Mouse (Mus musculus) small intestine, adult 2 months (tissue): ENCODE measurements around the gene Ralgapa2. TPM values are rescaled to one million over a fixed set of nuclear protein-coding genes. Genes with fewer than 3 reads are reported as not detected.

Source experiments
- H3K27ac ChIP-seq: fragments of 200-500 bp; 2 replicates; pipeline ENCODE4 v1.5.1; 2012; ENCODE audit warnings: low read depth, low read length, control low read depth, inconsistent platforms; ENCODE audit not compliant: insufficient read depth
- H3K27me3 ChIP-seq: fragments of 200-500 bp; 2 replicates; pipeline ENCODE4 v1.6.1; 2012; ENCODE audit warnings: mild to moderate bottlenecking, moderate library complexity, low read length, inconsistent platforms; ENCODE audit not compliant: control insufficient read depth, insufficient read depth
- H3K36me3 ChIP-seq: fragments of 200-500 bp; 2 replicates; pipeline ENCODE4 v1.6.1; 2012; ENCODE audit warnings: mild to moderate bottlenecking, low read length, control low read depth, inconsistent platforms; ENCODE audit not compliant: control insufficient read depth, insufficient read depth
- H3K4me1 ChIP-seq: fragments of 200-500 bp; 2 replicates; pipeline ENCODE4 v1.6.1; 2012; ENCODE audit warnings: low read length, inconsistent platforms, mixed read lengths; ENCODE audit not compliant: control insufficient read depth, insufficient read depth, insufficient read length
- H3K4me3 ChIP-seq: fragments of 200-500 bp; 2 replicates; pipeline ENCODE4 v1.5.1; 2012; ENCODE audit warnings: low read depth, mild to moderate bottlenecking, control low read depth, inconsistent platforms, low read length, moderate library complexity
- CTCF ChIP-seq: fragments of 200-500 bp; IDR thresholded peaks from 2 replicates; pipeline ENCODE4 v1.5.1; 2012; ENCODE audit warnings: low read depth, mild to moderate bottlenecking, control low read depth, inconsistent platforms, low read length, moderate library complexity, mixed read lengths; ENCODE audit not compliant: insufficient replicate concordance, insufficient read length; ENCODE audit errors: extremely low read depth
- POLR2A ChIP-seq: fragments of 200-500 bp; IDR thresholded peaks from 2 replicates; pipeline ENCODE4 v1.6.1; 2012; ENCODE audit warnings: low read depth, mild to moderate bottlenecking, control low read depth, inconsistent platforms, low read length, moderate library complexity
- WGBS: fragments of 180-500 bp; shearing (Covaris S2); methylation state at CpG from one replicate; pipeline ENCODE4 v1.1.7; 2018; 5-methylcytosine and 5-hydroxymethylcytosine counted together
- polyA plus RNA-seq: library from polyadenylated mRNA; depleted of rRNA; stranded (reverse); fragments of >200 nt; gene quantifications from 2 replicates; pipeline ENCODE4 v1.2.3, GENCODE M21; 2012

Gene Ralgapa2
- polyA plus RNA-seq, 1 experiment, result 14.8 TPM

- Histone ChIP-seq H3K4me1 (peaks cover 3% of the 10 kb centered on the region), H3K27ac (no peak overlapping the region), H3K36me3 (no peaks in the 10 kb centered on the region), H3K4me3 (no peak overlapping the region), H3K27me3 (no peaks in the 10 kb centered on the region)
- 70% methylated on average over 2 of the region's 2 CpGs for WGBS
- TF ChIP-seq CTCF (no peak), POLR2A (no peak)
Observed at GRCm38 (mm10) chr2:146515081-146515480, 2.9 kb upstream of the Ralgapa2 start.

GRCm38 (mm10) chr2:146512581-146512920, 407 bp upstream of the Ralgapa2 start:
- no peak overlapping the region for H3K27ac ChIP-seq
- H3K4me3 ChIP-seq, result no peak overlapping the region
- WGBS, result 54% methylated on average over 2 of the region's 2 CpGs
- TF ChIP-seq POLR2A (no peak), CTCF (no peak)
- H3K36me3 ChIP-seq, result no peaks in the 10 kb centered on the region
- peaks cover 3% of the 10 kb centered on the region for H3K4me1 ChIP-seq
- H3K27me3 ChIP-seq, result no peaks in the 10 kb centered on the region

- WGBS, result under 1% methylated on average over 22 of the region's 22 CpGs
- Histone ChIP-seq H3K27me3 (no peaks in the 10 kb centered on the region), H3K36me3 (no peaks in the 10 kb centered on the region), H3K4me3 (peak overlapping the region; percentile 96), H3K27ac (peak overlapping the region; percentile 70), H3K4me1 (peaks cover 3% of the 10 kb centered on the region)
- no peak for TF ChIP-seq POLR2A
- no peak for TF ChIP-seq CTCF
Observed at GRCm38 (mm10) chr2:146511401-146511865, 711 bp downstream of the Ralgapa2 start.

- H3K4me1 ChIP-seq, result peaks cover 3% of the 10 kb centered on the region
- H3K4me3 ChIP-seq, result peak overlapping the region; percentile 96
- no peaks in the 10 kb centered on the region for H3K27me3 ChIP-seq
- no peak overlapping the region; the same call in 1 of the 2 replicates for H3K27ac ChIP-seq
- TF ChIP-seq POLR2A (no peak), CTCF (no peak)
- 40% methylated on average over 1 of the region's 1 CpGs for WGBS
- no peaks in the 10 kb centered on the region for H3K36me3 ChIP-seq
Observed at GRCm38 (mm10) chr2:146510780-146511179, 1.4 kb downstream of the Ralgapa2 start.

- 65% methylated on average over 9 of the region's 9 CpGs for WGBS
- H3K27me3 ChIP-seq, result no peaks in the 10 kb centered on the region
- H3K36me3 ChIP-seq, result no peaks in the 10 kb centered on the region; the same call in 1 of the 2 replicates
- H3K4me1 ChIP-seq, result peaks cover 23% of the 10 kb centered on the region
- H3K27ac ChIP-seq, result no peak overlapping the region
- H3K4me3 ChIP-seq, result no peak overlapping the region
- no peak for TF ChIP-seq CTCF
- no peak for TF ChIP-seq POLR2A
Observed at GRCm38 (mm10) chr2:146502578-146503311, 9.4 kb downstream of the Ralgapa2 start.

GRCm38 (mm10) chr2:146500067-146500466, 12.1 kb downstream of the Ralgapa2 start:
- TF ChIP-seq POLR2A, result no peak
- TF ChIP-seq CTCF, result no peak
- 59% methylated on average over 1 of the region's 1 CpGs for WGBS
- Histone ChIP-seq H3K27me3 (no peaks in the 10 kb centered on the region), H3K4me3 (no peak overlapping the region), H3K27ac (no peak overlapping the region), H3K36me3 (no peaks in the 10 kb centered on the region; the same call in 1 of the 2 replicates), H3K4me1 (peaks cover 30% of the 10 kb centered on the region)

- 0 out of 2 replicates have a peak overlapping the region, but pooled peaks have one; percentile 7 for H3K27ac ChIP-seq
- peaks cover 30% of the 10 kb centered on the region for H3K4me1 ChIP-seq
- no peak overlapping the region for H3K4me3 ChIP-seq
- no peaks in the 10 kb centered on the region; the same call in 1 of the 2 replicates for H3K36me3 ChIP-seq
- 67% methylated on average over 1 of the region's 1 CpGs for WGBS
- no peaks in the 10 kb centered on the region for H3K27me3 ChIP-seq
- no peak for TF ChIP-seq POLR2A
- TF ChIP-seq CTCF, result no peak
Observed at GRCm38 (mm10) chr2:146499111-146499510, 13.0 kb downstream of the Ralgapa2 start.
